Mouse (Mus musculus) hindbrain, embryonic 11.5 days (tissue): ENCODE results near the gene Zfp513. TPM values are rescaled to one million over a fixed set of nuclear protein-coding genes. Genes with fewer than 3 reads are reported as not detected.

Experiments
- ATAC-seq: fragments of 200-750 bp; cut with Nextera tagmentation; 2 replicates; pipeline ENCODE4 v1.8.0; 2017; ENCODE audit warnings: mild to moderate bottlenecking, moderate TSS enrichment, moderate library complexity; ENCODE audit not compliant: low FRiP score
- DNase-seq: peaks from one replicate; pipeline ENCODE4 v3.0.0-alpha.2; 2015; ENCODE audit warnings: low spot score
- H3K27ac ChIP-seq: fragments of 300-500 bp; sonication (generic); 2 replicates; pipeline ENCODE4 v1.5.1; 2014; ENCODE audit warnings: mild to moderate bottlenecking, low read depth, low read length
- H3K27me3 ChIP-seq: fragments of 300-500 bp; sonication (generic); 2 replicates; pipeline ENCODE4 v1.6.1; 2014; ENCODE audit warnings: mild to moderate bottlenecking, low read length, moderate library complexity, mixed read lengths; ENCODE audit not compliant: control insufficient read depth, insufficient read depth
- H3K36me3 ChIP-seq: fragments of 300-500 bp; sonication (generic); 2 replicates; pipeline ENCODE4 v1.6.1; 2014; ENCODE audit warnings: mild to moderate bottlenecking, low read length, moderate library complexity, mixed read lengths; ENCODE audit not compliant: control insufficient read depth, insufficient read depth
- H3K4me1 ChIP-seq: fragments of 300-500 bp; sonication (generic); replicated peaks from 2 replicates; pipeline ENCODE4 v1.6.1; 2014; ENCODE audit warnings: low read length, mixed read lengths; ENCODE audit not compliant: control insufficient read depth, insufficient read depth
- H3K4me2 ChIP-seq: fragments of 300-500 bp; sonication (generic); replicated peaks from 2 replicates; pipeline ENCODE4 v1.6.1; 2014; ENCODE audit warnings: mild to moderate bottlenecking, low read depth, low read length
- H3K4me3 ChIP-seq: fragments of 300-500 bp; sonication (generic); 2 replicates; pipeline ENCODE4 v1.5.1; 2014; ENCODE audit warnings: low read depth, low read length
- H3K9ac ChIP-seq: fragments of 300-500 bp; sonication (generic); 2 replicates; pipeline ENCODE4 v1.6.1; 2014; ENCODE audit warnings: low read depth, low read length
- H3K9me3 ChIP-seq: fragments of 300-500 bp; sonication (generic); 2 replicates; pipeline ENCODE4 v1.6.1; 2016; ENCODE audit warnings: low read length; ENCODE audit not compliant: control insufficient read depth
- WGBS: fragments of 180-500 bp; shearing (Covaris S2); extraction: QIAGEN DNeasy Blood & Tissue Kit; methylation state at CpG from one replicate; pipeline ENCODE4 v1.1.7; 2014; 5-methylcytosine and 5-hydroxymethylcytosine counted together
- polyA plus RNA-seq: library from polyadenylated mRNA; unstranded; fragments of >200 nt; fragmentation: Nextera tagmentation; extraction: Ambion mirVana; gene quantifications from 2 replicates; pipeline ENCODE4 v1.2.1, GENCODE M21; 2014

Zfp513 gene
- polyA plus RNA-seq, 1 experiment from 2014 or later, result 5.7 TPM

GRCm38 (mm10) chr5:31164878-31165277, 37.2 kb downstream of the Zfp513 start:
- H3K36me3 ChIP-seq, result peaks cover 18% of the 10 kb centered on the region
- no peaks in the 10 kb centered on the region for H3K4me1 ChIP-seq
- H3K4me2 ChIP-seq, result no peak overlapping the region
- ATAC-seq, result no peak
- no peak overlapping the region for H3K9ac ChIP-seq
- no peaks in the 10 kb centered on the region for H3K9me3 ChIP-seq
- H3K4me3 ChIP-seq, result no peak overlapping the region
- WGBS, result 93% methylated on average over 1 of the region's 1 CpGs
- no peak for DNase-seq
- H3K27me3 ChIP-seq, result no peaks in the 10 kb centered on the region
- no peak overlapping the region for H3K27ac ChIP-seq

GRCm38 (mm10) chr5:31162462-31162861, 39.6 kb downstream of the Zfp513 start:
- no peak overlapping the region for H3K4me2 ChIP-seq
- no peak overlapping the region for H3K9ac ChIP-seq
- ATAC-seq (no peak), DNase-seq (no peak)
- H3K4me3 ChIP-seq, result no peak overlapping the region
- no peak overlapping the region for H3K27ac ChIP-seq
- H3K36me3 ChIP-seq, result peaks cover 19% of the 10 kb centered on the region; the same call in 1 of the 2 replicates
- H3K27me3 ChIP-seq, result no peaks in the 10 kb centered on the region
- no peaks in the 10 kb centered on the region for H3K9me3 ChIP-seq
- no peaks in the 10 kb centered on the region for H3K4me1 ChIP-seq

GRCm38 (mm10) chr5:31154152-31154553, 48.0 kb downstream of the Zfp513 start, which contains the start of gene Mpv17:
Gene Mpv17 (minus strand): TSS chr5:31154251.
- under 1% methylated on average over 19 of the region's 19 CpGs for WGBS
- no peak within 1 kb of the TSS for H3K27ac ChIP-seq

GRCm38 (mm10) chr5:31153516-31154151, 48.5 kb downstream of the Zfp513 start:
- Histone ChIP-seq H3K36me3 (peaks cover 5% of the 10 kb centered on the region; the same call in 1 of the 2 replicates), H3K27ac (no peak overlapping the region), H3K4me1 (peaks cover 3% of the 10 kb centered on the region; the same call in 1 of the 2 replicates), H3K27me3 (no peaks in the 10 kb centered on the region), H3K4me3 (peak overlapping the region; percentile 54), H3K4me2 (peak overlapping the region; percentile 71), H3K9ac (peak overlapping the region; percentile 79), H3K9me3 (no peaks in the 10 kb centered on the region)
- DNase-seq, result no peak
- peak; percentile 37; the same call in 1 of the 2 replicates for ATAC-seq
- WGBS, result 40% methylated on average over 6 of the region's 6 CpGs

More at GRCm38 (mm10) chr5:31154152-31154553, 48.0 kb downstream of the Zfp513 start, which contains the start of gene Mpv17:
- Histone ChIP-seq H3K4me1 (peaks cover 3% of the 10 kb centered on the region; the same call in 1 of the 2 replicates), H3K4me3 (peak within 1 kb of the TSS; percentile 54), H3K36me3 (peaks cover 5% of the 10 kb centered on the region; the same call in 1 of the 2 replicates), H3K4me2 (peak within 1 kb of the TSS; percentile 71), H3K27me3 (no peaks in the 10 kb centered on the region), H3K9me3 (no peaks in the 10 kb centered on the region), H3K9ac (peak within 1 kb of the TSS; percentile 79)
- DNase-seq (peak; percentile 83), ATAC-seq (peak; percentile 92)

GRCm38 (mm10) chr5:31151746-31152145, 50.4 kb downstream of the Zfp513 start:
- H3K36me3 ChIP-seq, result no peaks in the 10 kb centered on the region
- no peak overlapping the region for H3K4me3 ChIP-seq
- DNase-seq (no peak), ATAC-seq (no peak)
- H3K9ac ChIP-seq, result no peak overlapping the region
- H3K4me2 ChIP-seq, result no peak overlapping the region
- peaks cover 3% of the 10 kb centered on the region; the same call in 1 of the 2 replicates for H3K4me1 ChIP-seq
- WGBS, result 85% methylated on average over 3 of the region's 3 CpGs
- H3K9me3 ChIP-seq, result no peaks in the 10 kb centered on the region
- H3K27me3 ChIP-seq, result no peaks in the 10 kb centered on the region
- H3K27ac ChIP-seq, result no peak overlapping the region

- Histone ChIP-seq H3K4me2 (no peak overlapping the region), H3K4me3 (no peak overlapping the region), H3K27ac (no peak overlapping the region), H3K36me3 (no peaks in the 10 kb centered on the region), H3K27me3 (no peaks in the 10 kb centered on the region), H3K9me3 (no peaks in the 10 kb centered on the region), H3K9ac (no peak overlapping the region), H3K4me1 (peaks cover 3% of the 10 kb centered on the region; the same call in 1 of the 2 replicates)
- 94% methylated on average over 4 of the region's 4 CpGs for WGBS
- no peak for DNase-seq
- ATAC-seq, result no peak
Measured at GRCm38 (mm10) chr5:31149781-31150180, 52.3 kb downstream of the Zfp513 start.

Other genes starting within 250 kb of the Zfp513 start
- 96.7 and 99.1 TPM in 2 replicates for gene Preb, start 241.9 kb downstream of the Zfp513 start, polyA plus RNA-seq
- not detected in 2 replicates for gene Tcf23, start 233.6 kb downstream of the Zfp513 start, polyA plus RNA-seq
- gene Atraid, start 154.0 kb downstream of the Zfp513 start, polyA plus RNA-seq, result 111 and 117 TPM in 2 replicates
- gene Slc5a6, start 153.4 kb downstream of the Zfp513 start, polyA plus RNA-seq, result 6.3 and 7.6 TPM in 2 replicates
- 19.7 and 19.8 TPM in 2 replicates for gene Cad, start 147.5 kb downstream of the Zfp513 start, polyA plus RNA-seq
- gene Dnajc5g, start 96.0 kb downstream of the Zfp513 start, polyA plus RNA-seq, result not detected in 2 replicates
- gene Slc30a3, start 94.1 kb downstream of the Zfp513 start, polyA plus RNA-seq, result 8.4 and 9.2 TPM in 2 replicates
- 0.10 TPM in 1 of 2 replicates, not detected in the other for gene Trim54, start 85.6 kb downstream of the Zfp513 start, polyA plus RNA-seq
- not detected in 2 replicates for gene Ucn, start 63.5 kb downstream of the Zfp513 start, polyA plus RNA-seq
- 49.9 and 57.1 TPM in 2 replicates for gene Mpv17, start 48.1 kb downstream of the Zfp513 start, polyA plus RNA-seq
- gene Gm29609, start 22.4 kb downstream of the Zfp513 start, polyA plus RNA-seq, result 0.46 and 1.4 TPM in 2 replicates
- 66.4 and 72.6 TPM in 2 replicates for gene Gtf3c2, start 22.2 kb downstream of the Zfp513 start, polyA plus RNA-seq
- gene Snx17, start 9.1 kb downstream of the Zfp513 start, polyA plus RNA-seq, result 133 and 146 TPM in 2 replicates
- gene Eif2b4, start 8.9 kb downstream of the Zfp513 start, polyA plus RNA-seq, result 65.8 and 66.5 TPM in 2 replicates
- 148 and 156 TPM in 2 replicates for gene Ppm1g, start 18.4 kb upstream of the Zfp513 start, polyA plus RNA-seq
- 141 and 148 TPM in 2 replicates for gene Nrbp1, start 38.6 kb upstream of the Zfp513 start, polyA plus RNA-seq
- 0.50 and 0.80 TPM in 2 replicates for gene Gm9970, start 38.9 kb upstream of the Zfp513 start, polyA plus RNA-seq
- 3.4 and 5.6 TPM in 2 replicates for gene Krtcap3, start 49.4 kb upstream of the Zfp513 start, polyA plus RNA-seq
- gene Ift172, start 88.8 kb upstream of the Zfp513 start, polyA plus RNA-seq, result 28.8 and 30.8 TPM in 2 replicates
- 46.7 and 50.6 TPM in 2 replicates for gene Fndc4, start 93.8 kb upstream of the Zfp513 start, polyA plus RNA-seq
- gene Gckr, start 95.1 kb upstream of the Zfp513 start, polyA plus RNA-seq, result not detected in 2 replicates